Mouse (Mus musculus) limb, embryonic 11.5 days (tissue): ENCODE measurements around the gene Usp51. TPM values are rescaled to one million over a fixed set of nuclear protein-coding genes. Genes with fewer than 3 reads are reported as not detected.
"Not testable (repeated sequence)": the region's sequence is repeated elsewhere in the genome, so short reads cannot be mapped to it uniquely, and the experiment has no call there.

Experiments
- ATAC-seq: fragments of 200-750 bp; cut with Nextera tagmentation; 2 replicates; pipeline ENCODE4 v1.8.0; 2017; ENCODE audit warnings: low read depth; ENCODE audit not compliant: insufficient number of reproducible peaks, low FRiP score, low TSS enrichment
- DNase-seq: peaks from one replicate; pipeline ENCODE4 v3.0.0-alpha.2; 2015; ENCODE audit warnings: low spot score
- H3K27ac ChIP-seq: fragments of 300-500 bp; sonication (generic); replicated peaks from 2 replicates; pipeline ENCODE4 v1.5.1; 2014; ENCODE audit warnings: low read depth, mild to moderate bottlenecking, low read length
- H3K27me3 ChIP-seq: fragments of 300-500 bp; sonication (generic); 2 replicates; pipeline ENCODE4 v1.6.1; 2014; ENCODE audit warnings: mild to moderate bottlenecking, low read length, mixed read lengths; ENCODE audit not compliant: control insufficient read depth, insufficient read depth
- H3K36me3 ChIP-seq: fragments of 300-500 bp; sonication (generic); 2 replicates; pipeline ENCODE4 v1.6.1; 2014; ENCODE audit warnings: mild to moderate bottlenecking, low read length, moderate library complexity, mixed read lengths; ENCODE audit not compliant: control insufficient read depth, insufficient read depth
- H3K4me1 ChIP-seq: fragments of 300-500 bp; sonication (generic); 2 replicates; pipeline ENCODE4 v1.6.1; 2014; ENCODE audit warnings: low read length, mixed read lengths; ENCODE audit not compliant: control insufficient read depth, insufficient read depth
- H3K4me2 ChIP-seq: fragments of 300-500 bp; sonication (generic); 2 replicates; pipeline ENCODE4 v1.6.1; 2014; ENCODE audit warnings: low read depth, mild to moderate bottlenecking, moderate library complexity; ENCODE audit not compliant: severe bottlenecking
- H3K4me3 ChIP-seq: fragments of 300-500 bp; sonication (generic); 2 replicates; pipeline ENCODE4 v1.5.1; 2014; ENCODE audit warnings: low read depth, low read length
- H3K9ac ChIP-seq: fragments of 300-500 bp; sonication (generic); 2 replicates; pipeline ENCODE4 v1.6.1; 2014; ENCODE audit warnings: mild to moderate bottlenecking, low read length
- H3K9me3 ChIP-seq: fragments of 300-500 bp; sonication (generic); 2 replicates; pipeline ENCODE4 v1.6.1; 2016; ENCODE audit warnings: low read length; ENCODE audit not compliant: control insufficient read depth
- WGBS: fragments of 180-500 bp; shearing (Covaris S2); extraction: QIAGEN DNeasy Blood & Tissue Kit; methylation state at CpG from one replicate; pipeline ENCODE4 v1.1.7; 2014; 5-methylcytosine and 5-hydroxymethylcytosine counted together
- polyA plus RNA-seq: library from polyadenylated mRNA; unstranded; fragments of >200 nt; fragmentation: Nextera tagmentation; extraction: Ambion mirVana; gene quantifications from 2 replicates; pipeline ENCODE4 v1.2.1, GENCODE M21; 2014

The Usp51 gene
- polyA plus RNA-seq, 1 experiment from 2014 or later: 1.9 TPM

DNA sequence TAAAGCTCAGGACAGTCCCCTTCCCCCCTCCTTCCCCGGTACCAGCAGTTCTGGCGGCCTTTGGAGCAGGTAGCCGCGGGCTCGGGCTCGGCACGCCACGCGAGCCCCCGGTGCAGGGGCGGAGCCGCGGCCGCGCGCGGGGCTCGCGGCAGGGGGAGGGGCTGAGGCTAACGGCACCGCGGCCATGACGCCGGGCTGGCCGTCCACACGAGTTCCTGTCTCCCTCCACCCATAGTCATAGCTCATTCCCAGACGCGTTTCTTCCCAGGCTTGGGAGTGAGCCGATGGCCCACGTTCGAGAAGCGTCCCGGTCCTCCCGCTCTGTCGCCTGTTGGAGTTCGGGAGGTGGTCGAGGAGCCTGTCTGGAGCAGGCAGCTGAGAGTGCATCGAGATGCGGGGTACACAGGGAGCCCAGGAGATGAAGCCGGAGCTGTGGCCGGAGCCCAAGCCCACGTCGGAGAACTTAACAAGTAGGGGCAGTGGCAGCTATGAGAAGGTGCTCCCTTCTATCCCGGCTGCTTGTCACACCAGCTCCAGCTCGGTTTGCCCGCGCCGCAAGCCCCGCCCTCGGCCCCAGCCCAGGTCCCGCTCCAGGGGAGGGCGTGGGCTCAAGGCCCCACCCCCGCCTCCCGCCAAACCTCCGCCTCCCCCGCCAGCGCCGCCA, 884 bp downstream of the Usp51 start:
- 19% methylated on average over 58 of the region's 58 CpGs for WGBS
- Histone ChIP-seq H3K9me3 (no peaks in the 10 kb centered on the region), H3K27ac (0 out of 2 replicates have a peak overlapping the region, but pooled peaks have one; percentile 42), H3K4me1 (no peaks in the 10 kb centered on the region), H3K9ac (peak overlapping the region; percentile 58), H3K4me3 (peak overlapping the region; percentile 50), H3K36me3 (no peaks in the 10 kb centered on the region), H3K27me3 (0 out of 2 replicates have a peak, but pooled peaks cover 2% of the 10 kb centered on the region), H3K4me2 (peak overlapping the region; percentile 55)
- peak; percentile 69 for DNase-seq
- ATAC-seq: peak; percentile 92

DNA sequence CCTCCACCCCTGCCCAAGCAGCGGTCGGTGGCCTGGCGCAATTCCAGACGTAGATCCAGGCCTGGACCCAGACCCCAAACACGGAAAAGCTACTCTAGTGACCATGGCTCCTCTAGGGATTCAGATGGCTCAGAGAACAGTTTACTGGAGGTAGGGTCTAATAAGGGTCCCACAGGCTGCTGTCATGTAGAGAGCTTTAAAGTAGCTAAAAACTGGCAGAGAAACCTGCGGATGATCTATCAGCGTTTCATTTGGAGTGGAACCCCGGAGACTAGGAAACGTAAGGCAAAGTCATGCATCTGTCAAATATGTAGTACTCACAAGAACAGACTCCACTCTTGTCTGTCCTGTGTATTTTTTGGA, 1.4 kb downstream of the Usp51 start:
- H3K4me3 ChIP-seq: peak overlapping the region; percentile 50
- H3K27ac ChIP-seq: no peak overlapping the region
- WGBS: 37% methylated on average over 9 of the region's 9 CpGs
- H3K4me1 ChIP-seq: no peaks in the 10 kb centered on the region
- no peak for ATAC-seq
- DNase-seq: no peak
- peak overlapping the region; percentile 55 for H3K4me2 ChIP-seq
- H3K9ac ChIP-seq: peak overlapping the region; percentile 58
- 0 out of 2 replicates have a peak, but pooled peaks cover 2% of the 10 kb centered on the region for H3K27me3 ChIP-seq
- H3K36me3 ChIP-seq: no peaks in the 10 kb centered on the region
- no peaks in the 10 kb centered on the region for H3K9me3 ChIP-seq

DNA sequence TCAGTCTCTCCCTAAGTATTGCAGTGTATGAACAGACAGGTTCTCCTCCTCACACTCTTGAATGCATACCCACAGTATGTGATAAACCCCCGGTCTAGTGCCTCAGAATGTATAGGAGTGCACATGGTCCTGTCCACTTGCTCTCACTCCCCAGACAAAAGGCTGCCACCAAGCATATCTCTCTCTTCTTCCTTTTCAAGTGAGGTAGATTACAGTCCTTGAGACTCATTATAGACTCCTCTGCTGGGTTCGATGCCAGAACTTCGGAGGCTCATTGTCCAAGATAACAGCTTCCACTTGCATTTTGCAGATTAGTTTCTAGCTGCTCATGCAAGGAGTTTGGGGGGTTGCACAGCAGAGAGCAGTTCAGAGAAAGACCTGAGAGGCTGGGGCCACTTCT, 19.0 kb downstream of the Usp51 start:
- H3K4me2 ChIP-seq, H3K4me3 ChIP-seq: not testable (repeated sequence)
- WGBS: no CpG with 5 or more reads among the region's 3 CpGs

DNA sequence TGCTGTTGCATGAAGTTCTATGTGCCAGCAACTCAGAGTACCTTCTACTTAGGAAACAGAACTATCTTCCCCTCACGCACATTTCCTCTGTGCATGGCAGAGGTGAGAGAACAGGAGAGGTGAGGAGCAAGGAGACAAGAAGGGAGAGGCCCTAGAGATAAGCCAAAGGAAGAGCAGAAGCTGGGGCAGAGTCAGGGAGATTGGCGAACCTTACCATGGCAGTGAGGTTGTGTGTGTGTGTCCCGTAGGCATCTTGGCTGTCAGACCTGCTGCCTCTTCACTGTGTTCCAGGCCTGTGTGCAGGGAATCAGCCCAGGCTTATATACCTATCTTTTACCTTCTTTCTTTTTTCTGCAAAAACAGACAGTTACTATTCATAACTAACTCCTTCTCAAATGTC, 19.4 kb downstream of the Usp51 start:
- H3K36me3 ChIP-seq, H3K4me3 ChIP-seq, H3K27me3 ChIP-seq, DNase-seq, H3K9ac ChIP-seq, H3K27ac ChIP-seq, ATAC-seq, H3K9me3 ChIP-seq, H3K4me2 ChIP-seq, H3K4me1 ChIP-seq: not testable (repeated sequence)
- WGBS: no CpG with 5 or more reads among the region's 3 CpGs

More for the DNA sequence above, 19.0 kb downstream of the Usp51 start:
- H3K36me3 ChIP-seq, ATAC-seq, H3K4me1 ChIP-seq, H3K9ac ChIP-seq, DNase-seq, H3K9me3 ChIP-seq, H3K27me3 ChIP-seq, H3K27ac ChIP-seq: not testable (repeated sequence)

DNA sequence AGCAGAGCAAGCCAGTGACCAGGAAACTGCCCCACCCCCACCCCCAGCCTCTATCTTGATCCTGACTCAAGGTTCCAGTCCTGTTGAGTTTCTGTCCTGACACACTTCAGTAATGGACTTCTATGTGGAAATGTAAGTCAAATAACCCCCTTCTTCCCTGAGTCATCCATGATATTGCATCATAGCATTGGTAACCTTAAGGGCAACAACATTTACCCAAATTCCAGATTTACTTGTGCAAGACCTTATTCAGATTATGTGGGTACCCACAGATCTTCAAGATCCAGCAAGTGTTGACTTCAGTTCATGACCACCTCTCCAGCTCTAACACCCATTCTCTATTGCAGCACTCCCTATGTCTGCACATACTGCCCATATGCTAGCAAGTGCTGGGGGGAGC, 25.3 kb downstream of the Usp51 start:
- H3K4me1 ChIP-seq, H3K4me2 ChIP-seq, H3K36me3 ChIP-seq, H3K27me3 ChIP-seq, H3K27ac ChIP-seq, ATAC-seq, H3K9ac ChIP-seq, H3K9me3 ChIP-seq, DNase-seq, H3K4me3 ChIP-seq: not testable (repeated sequence)

DNA sequence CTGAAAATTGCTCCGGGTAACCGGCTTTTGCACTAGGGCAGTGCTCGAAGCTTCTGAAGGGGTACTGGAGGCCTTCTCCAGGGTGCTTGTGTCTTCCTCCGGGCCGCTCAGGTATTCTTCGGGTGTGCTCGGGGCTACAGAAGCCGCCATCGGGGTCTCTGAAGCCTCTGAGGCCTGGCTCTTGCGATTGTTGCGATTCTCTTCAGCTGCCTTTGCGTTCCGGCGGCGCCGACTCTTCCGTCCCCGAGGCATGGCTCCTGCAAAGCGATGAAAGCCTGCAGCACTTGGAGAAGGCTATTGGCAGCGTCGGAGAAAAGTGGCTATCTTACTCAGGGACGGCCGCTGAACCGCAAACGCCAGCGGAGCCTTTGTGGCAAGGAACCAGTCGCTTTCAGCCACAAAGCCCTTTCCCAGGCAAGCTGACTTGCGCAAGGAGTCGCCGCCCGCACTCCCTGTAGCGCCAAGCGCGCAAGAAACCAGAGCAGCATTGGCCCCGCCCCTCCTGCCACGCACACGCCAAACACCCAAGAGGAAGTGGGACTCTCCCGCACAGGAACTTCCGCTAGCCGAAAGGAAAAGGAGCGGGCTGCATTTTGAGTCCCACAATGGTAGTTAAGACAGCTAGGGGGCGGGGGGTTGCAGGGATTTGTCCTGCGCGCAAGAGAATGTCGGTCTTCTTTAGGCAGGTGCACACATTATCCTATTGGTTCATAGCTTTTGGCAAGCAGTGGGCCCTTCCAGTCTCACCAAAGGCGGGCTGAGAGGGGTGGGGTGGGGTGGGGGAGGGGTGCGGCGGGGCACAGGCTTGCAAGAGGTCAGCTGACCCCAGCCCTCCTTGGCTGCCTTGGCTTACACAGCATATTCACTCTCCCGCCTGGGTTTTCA, 31.1 kb downstream of the Usp51 start, which contains the start of gene Mageh1:
Gene Mageh1 (minus strand): TSS at position 489 of the 885 bp plus-strand sequence.
- Histone ChIP-seq H3K4me3 (peak within 1 kb of the TSS; percentile 49), H3K4me1 (no peaks in the 10 kb centered on the region), H3K9me3 (no peaks in the 10 kb centered on the region), H3K36me3 (no peaks in the 10 kb centered on the region), H3K27ac (peak within 1 kb of the TSS; percentile 83), H3K27me3 (no peaks in the 10 kb centered on the region), H3K4me2 (peak within 1 kb of the TSS; percentile 53), H3K9ac (peak within 1 kb of the TSS; percentile 74)
- ATAC-seq (peak; percentile 90), DNase-seq (peak; percentile 83)
- 22% methylated on average over 46 of the region's 49 CpGs for WGBS

DNA sequence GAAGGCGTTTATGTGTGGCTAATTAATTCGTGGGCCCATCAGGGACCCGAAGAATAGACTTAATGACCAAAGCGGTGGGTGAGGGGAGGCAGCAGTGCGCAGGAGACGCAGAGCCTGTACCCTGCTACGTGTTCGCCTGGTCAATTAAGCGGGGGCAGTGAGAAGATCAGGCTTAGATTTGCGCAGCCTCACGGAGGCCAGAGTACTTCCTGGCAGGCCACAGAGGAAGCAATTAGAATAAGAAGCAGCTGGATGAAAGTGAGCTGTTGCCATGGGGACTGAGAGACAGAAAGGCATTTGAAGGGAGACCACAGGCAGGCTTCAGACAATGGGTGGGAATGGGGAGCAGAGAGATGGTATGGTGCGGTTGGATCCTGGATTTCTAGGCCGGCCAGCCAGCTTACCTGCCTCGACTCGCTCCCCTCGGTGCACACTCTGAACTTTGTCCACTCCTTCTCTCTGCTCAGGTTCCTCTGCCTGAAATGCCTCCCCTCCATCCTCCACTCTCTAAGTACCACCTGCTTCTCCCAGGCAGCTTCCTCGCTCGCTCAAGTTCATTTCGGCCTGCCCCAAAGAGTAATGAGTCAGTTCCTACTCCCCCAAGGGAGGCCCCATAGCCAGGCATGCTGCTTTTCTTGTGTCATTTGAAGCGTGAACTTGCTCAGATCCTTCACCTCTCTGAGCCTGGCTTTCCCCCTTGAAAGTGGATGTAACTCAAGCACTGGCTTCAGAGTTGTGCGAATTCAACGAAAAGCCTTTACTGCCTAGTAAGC, 31.9 kb downstream of the Usp51 start:
- 17% methylated on average over 6 of the region's 22 CpGs for WGBS

More for the DNA sequence above, 31.9 kb downstream of the Usp51 start:
- not testable (repeated sequence) for H3K4me1 ChIP-seq, H3K27me3 ChIP-seq, H3K27ac ChIP-seq, DNase-seq, H3K36me3 ChIP-seq, H3K9me3 ChIP-seq, H3K9ac ChIP-seq
- H3K4me2 ChIP-seq: peak overlapping the region; percentile 53; the same call in 1 of the 2 replicates
- H3K4me3 ChIP-seq: peak overlapping the region; percentile 49
- ATAC-seq: peak; percentile 84
